Mouse (Mus musculus) kidney, postnatal 10 days (tissue): ENCODE measurements around the gene Sec14l2.

Experiments
- DNase-seq: peaks from one replicate; pipeline ENCODE4 v3.0.0; 2021; ENCODE audit warnings: mixed read lengths

Sec14l2 gene

GRCm38 (mm10) chr11:4047766-4048165, 75.4 kb downstream of the Sec14l2 start:
- no peak for DNase-seq
